In genomic region chr10:66973274-66973673, GRCm38 (mm10) we compare ENCODE assay signal across 15 mouse cellular contexts.
"Had no signal": no experiment of that assay in that cellular context is flagged by ENCODE, and none has a peak within 500 bp of the region (broad histone marks: within the 10 kb centered on the region; RNA-seq: fewer than 3 reads in every experiment).

No protein-coding gene starts in this region.

- ATAC-seq: liver, embryonic 12.5 days; midbrain, embryonic 15.5 days had no signal

- H3K36me3 ChIP-seq: kidney, embryonic 15.5 days; limb, embryonic 15.5 days; liver, embryonic 12.5 days; midbrain, embryonic 15.5 days; neural tube, embryonic 12.5 days had no signal

- H3K4me1 ChIP-seq: liver, embryonic 12.5 days; megakaryocyte, embryonic 14.5 days had no signal

- H3K4me2 ChIP-seq: kidney, embryonic 15.5 days; limb, embryonic 15.5 days; liver, embryonic 12.5 days; lung, embryonic 14.5 days; midbrain, embryonic 11.5 days; midbrain, embryonic 15.5 days; neural tube, embryonic 12.5 days had no signal

- H3K4me3 ChIP-seq: kidney, embryonic 15.5 days; limb, embryonic 15.5 days; liver, embryonic 12.5 days; megakaryocyte, embryonic 14.5 days; midbrain, embryonic 15.5 days; neural tube, embryonic 12.5 days had no signal

- DNase-seq: kidney, adult 2 months; kidney, postnatal 36 days; layer of hippocampus, adult 9-11 months; layer of hippocampus, postnatal 36 days; lung, postnatal 10 days; lung, postnatal 4 days; thymus, postnatal 14 days had no signal

- H3K9me3 ChIP-seq: kidney, embryonic 15.5 days; limb, embryonic 15.5 days; liver, embryonic 12.5 days; midbrain, embryonic 15.5 days; neural tube, embryonic 12.5 days had no signal

- H3K27ac ChIP-seq: kidney, embryonic 15.5 days; limb, embryonic 15.5 days; liver, embryonic 12.5 days; midbrain, embryonic 15.5 days; neural tube, embryonic 12.5 days had no signal

- H3K27me3 ChIP-seq: kidney, embryonic 15.5 days; limb, embryonic 15.5 days; liver, embryonic 12.5 days; megakaryocyte, embryonic 14.5 days; midbrain, embryonic 15.5 days; neural tube, embryonic 12.5 days had no signal

- H3K9ac ChIP-seq: kidney, embryonic 15.5 days; limb, embryonic 15.5 days; liver, embryonic 12.5 days; lung, embryonic 14.5 days; midbrain, embryonic 15.5 days; neural tube, embryonic 12.5 days had no signal
